Mouse (Mus musculus): Measurements from ENCODE around the gene Ncoa6.

GRCm38 (mm10) chr2:155376191-155376590 is 97.5 kb downstream of the Ncoa6 start:
- TF ChIP-seq CTCF (conservative IDR thresholded peaks at IDR 0.05; ENCODE audit: low read length) (no peak), POU5F1 (IDR thresholded peaks at IDR 0.05; ENCODE audit: borderline replicate concordance, low read length) (no peak)

All from E14TG2a.4 (cell line).